Mouse (Mus musculus) CH12.LX (cell line): ENCODE measurements around the gene Gm4513. TPM values are rescaled to one million over a fixed set of nuclear protein-coding genes. Genes with fewer than 3 reads are reported as not detected.
"Not testable (repeated sequence)": the region's sequence is repeated elsewhere in the genome, so short reads cannot be mapped to it uniquely, and the experiment has no call there.

ENCODE experiments used
- DNase-seq: peaks from one replicate; pipeline ENCODE4 v3.0.0-alpha.2; 2013; ENCODE audit errors: extremely low read depth
- H3K27ac ChIP-seq: 2 replicates; pipeline ENCODE4 v1.5.1; 2012; ENCODE audit warnings: low read depth, mild to moderate bottlenecking, control low read depth, moderate library complexity; ENCODE audit not compliant: insufficient read depth
- H3K27me3 ChIP-seq: replicated peaks from 2 replicates; pipeline ENCODE3; 2012; ENCODE audit warnings: inconsistent platforms
- H3K36me3 ChIP-seq, 2 experiments: replicated peaks in 1 of 2; 2 replicates each; pipeline versions ENCODE3 to v1.6.1; 2012; ENCODE audit warnings: inconsistent platforms in 1 of 2, low read length in 1 of 2, mild to moderate bottlenecking in 1 of 2, mixed read lengths in 1 of 2, moderate library complexity in 1 of 2; ENCODE audit not compliant: control insufficient read depth in 1 of 2, insufficient read depth in 1 of 2
- H3K4me1 ChIP-seq, 2 experiments: 2 replicates each; pipeline ENCODE4 v1.6.1; 2012; ENCODE audit warnings: inconsistent platforms in 1 of 2, moderate library complexity in 1 of 2; ENCODE audit not compliant: insufficient read depth in 2 of 2, control insufficient read depth in 1 of 2
- H3K4me2 ChIP-seq: 2 replicates; pipeline ENCODE4 v1.6.1; 2012; ENCODE audit warnings: low read depth, mild to moderate bottlenecking, control low read depth; ENCODE audit not compliant: poor library complexity, insufficient read depth, severe bottlenecking
- H3K4me3 ChIP-seq, 3 experiments: fragments of 150-350 bp in 1 of 3; sonication (generic) in 1 of 3; replicated peaks in 1 of 3; 2 replicates each; pipeline versions ENCODE3 to v1.5.1; 2011 to 2012; ENCODE audit warnings: low read depth in 2 of 3, low read length in 2 of 3, mild to moderate bottlenecking in 2 of 3, moderate library complexity in 2 of 3, control low read depth in 1 of 3, improper control_type of control experiment in 1 of 3, inconsistent platforms in 1 of 3, mixed read lengths in 1 of 3; ENCODE audit not compliant: poor library complexity in 1 of 3
- H3K79me2 ChIP-seq: replicated peaks from 2 replicates; pipeline ENCODE4 v1.6.1; 2012; ENCODE audit warnings: mild to moderate bottlenecking, moderate library complexity; ENCODE audit not compliant: control insufficient read depth, poor library complexity, insufficient read depth, severe bottlenecking; ENCODE audit errors: extremely low read depth
- H3K9ac ChIP-seq: 2 replicates; pipeline ENCODE4 v1.6.1; 2012; ENCODE audit warnings: low read depth, mild to moderate bottlenecking, control low read depth, moderate library complexity; ENCODE audit not compliant: insufficient read depth
- H3K9me3 ChIP-seq: replicated peaks from 2 replicates; pipeline ENCODE3; 2012; ENCODE audit warnings: low read length, inconsistent platforms, mixed read lengths
- dilution Hi-C: fragments of 300-500 bp; cut with MboI; formaldehyde crosslinking; loops from 2 replicates; pipeline ENCODE4 v1.14.3; 2020; ENCODE audit warnings: low sequenced_read_pairs; ENCODE audit not compliant: extremely low pct_unique_long_range_greater_than_20kb, extremely low pct_ligation_motif_present
- in situ Hi-C: fragments of 300-500 bp; cut with MboI; formaldehyde crosslinking; loops from 3 replicates; pipeline ENCODE4 v1.14.3; 2019; ENCODE audit warnings: low sequenced_read_pairs, low pct_ligation_motif_present, low pct_unique_long_range_greater_than_20kb, mixed read lengths
- polyA plus RNA-seq: library from polyadenylated mRNA; unstranded; fragments of >175 nt; gene quantifications from 2 replicates; pipeline ENCODE4 v1.2.1, GENCODE M21; 2012; ENCODE audit warnings: low read depth; ENCODE audit not compliant: insufficient read length
- total RNA-seq, 2 experiments: library from RNA; depleted of rRNA; stranded (reverse); fragments of 300-350 nt in 1 of 2; fragments of >200 nt in 1 of 2; gene quantifications; 2 replicates each; pipeline ENCODE4 v1.2.3; 2012 to 2014

Gm4513 gene
- not detected in 2 replicates for total RNA-seq (2012; rRNA removed)
- total RNA-seq (2014; rRNA removed) = not detected in 2 replicates
- not detected in 2 replicates for polyA plus RNA-seq

DNA sequence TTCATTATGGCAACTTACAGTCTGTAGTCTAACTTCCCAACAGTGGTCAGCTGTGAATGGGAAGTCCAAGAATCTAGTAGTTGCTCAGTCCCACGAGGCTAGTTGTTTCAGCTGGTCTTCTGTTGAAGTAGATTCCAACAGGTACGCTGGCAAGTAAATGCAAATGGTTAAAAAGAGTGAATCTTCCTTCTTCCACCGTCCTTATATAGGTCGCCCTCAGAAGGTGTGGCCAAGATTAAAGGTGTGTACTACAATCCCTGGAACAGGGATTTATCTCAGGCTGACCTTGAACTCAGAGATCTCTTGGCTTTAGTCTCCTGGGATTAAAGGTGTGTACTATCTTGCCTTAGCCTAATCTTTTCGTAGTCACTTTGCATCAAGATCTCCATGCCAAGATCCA, at the start of gene Gm4513:
TSS of gene Gm4513 (minus strand) at position 101 of the 400 bp plus-strand sequence.
- H3K79me2 ChIP-seq = not testable (repeated sequence)

DNA sequence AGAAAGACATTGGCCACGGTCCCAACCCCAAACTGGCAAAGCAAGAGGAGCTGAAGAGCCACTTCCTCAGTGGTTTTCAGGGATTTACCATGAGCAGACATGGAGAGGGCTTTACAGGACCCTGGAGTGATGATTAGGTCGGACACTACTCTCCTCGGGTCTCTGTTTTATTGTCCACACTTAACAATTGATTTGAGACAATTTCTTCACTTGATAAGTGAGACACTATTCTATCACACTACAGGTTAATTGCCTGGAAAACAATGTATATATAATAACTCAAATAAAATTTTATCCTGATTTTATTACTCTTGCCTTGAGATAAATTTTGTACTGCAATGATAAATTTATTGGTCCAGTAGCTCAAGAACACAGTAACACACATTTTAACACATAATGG, 22.7 kb downstream of the Gm4513 start, which contains the start of gene Gm4141:
TSS of gene Gm4141 (minus strand) at position 101 of the 400 bp plus-strand sequence.
- H3K4me3 ChIP-seq, H3K4me1 ChIP-seq, DNase-seq, H3K27ac ChIP-seq, H3K27me3 ChIP-seq, H3K79me2 ChIP-seq, H3K4me2 ChIP-seq, H3K36me3 ChIP-seq, H3K9me3 ChIP-seq, dilution Hi-C loops, H3K9ac ChIP-seq, in situ Hi-C loops: not testable (repeated sequence)

More for the DNA sequence above, at the start of gene Gm4513:
- dilution Hi-C loops, H3K4me2 ChIP-seq, H3K9ac ChIP-seq, H3K27ac ChIP-seq, H3K36me3 ChIP-seq, H3K4me3 ChIP-seq, in situ Hi-C loops, H3K4me1 ChIP-seq, H3K9me3 ChIP-seq, H3K27me3 ChIP-seq, DNase-seq: not testable (repeated sequence)

DNA sequence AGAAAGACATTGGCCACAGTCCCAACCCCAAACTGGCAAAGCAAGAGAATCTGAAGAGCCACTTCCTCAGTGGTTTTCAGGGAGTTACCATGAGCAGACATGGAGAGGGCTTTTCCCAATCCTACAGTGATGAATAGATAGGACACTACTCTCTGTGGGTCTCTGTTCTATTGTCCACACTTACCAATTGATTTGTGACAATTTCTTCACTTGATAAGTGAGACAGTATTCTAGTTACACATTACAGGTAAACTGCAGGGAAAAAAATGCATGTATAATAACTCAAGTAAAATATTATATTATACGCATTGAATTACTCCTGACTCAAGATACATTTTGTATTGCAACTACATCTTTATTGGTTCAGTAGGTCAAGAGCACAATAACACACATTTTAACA, 53.2 kb downstream of the Gm4513 start, which contains the start of gene Gm5726:
TSS of gene Gm5726 (minus strand) at position 101 of the 400 bp plus-strand sequence.
- in situ Hi-C loops, H3K79me2 ChIP-seq, H3K9ac ChIP-seq, H3K27ac ChIP-seq, H3K4me2 ChIP-seq, H3K4me3 ChIP-seq, H3K4me1 ChIP-seq, H3K27me3 ChIP-seq, H3K9me3 ChIP-seq, dilution Hi-C loops, H3K36me3 ChIP-seq, DNase-seq: not testable (repeated sequence)

Other genes starting within 250 kb of the Gm4513 start
- gene Gm5728, start 223.6 kb downstream of the Gm4513 start, total RNA-seq (2012; rRNA removed) = not detected in 2 replicates
- gene Gm5728, start 223.6 kb downstream of the Gm4513 start, total RNA-seq (2014; rRNA removed) = not detected in 2 replicates
- gene Gm5728, start 223.6 kb downstream of the Gm4513 start, polyA plus RNA-seq = not detected in 2 replicates
- not detected in 2 replicates for gene Vmn1r100, start 181.1 kb downstream of the Gm4513 start, total RNA-seq (2012; rRNA removed)
- not detected in 2 replicates for gene Vmn1r100, start 181.1 kb downstream of the Gm4513 start, total RNA-seq (2014; rRNA removed)
- not detected in 2 replicates for gene Vmn1r100, start 181.1 kb downstream of the Gm4513 start, polyA plus RNA-seq
- not detected in 2 replicates for gene Vmn1r101, start 156.4 kb downstream of the Gm4513 start, total RNA-seq (2012; rRNA removed)
- not detected in 2 replicates for gene Vmn1r101, start 156.4 kb downstream of the Gm4513 start, total RNA-seq (2014; rRNA removed)
- not detected in 2 replicates for gene Vmn1r101, start 156.4 kb downstream of the Gm4513 start, polyA plus RNA-seq
- gene Gm10670, start 124.1 kb downstream of the Gm4513 start, total RNA-seq (2012; rRNA removed) = not detected in 2 replicates
- gene Gm10670, start 124.1 kb downstream of the Gm4513 start, total RNA-seq (2014; rRNA removed) = not detected in 2 replicates
- gene Gm10670, start 124.1 kb downstream of the Gm4513 start, polyA plus RNA-seq = not detected in 2 replicates
- gene Vmn1r103, start 88.5 kb downstream of the Gm4513 start, total RNA-seq (2012; rRNA removed) = not detected in 2 replicates
- gene Vmn1r103, start 88.5 kb downstream of the Gm4513 start, total RNA-seq (2014; rRNA removed) = not detected in 2 replicates
- gene Vmn1r103, start 88.5 kb downstream of the Gm4513 start, polyA plus RNA-seq = not detected in 2 replicates
- gene Vmn1r104, start 65.2 kb downstream of the Gm4513 start, total RNA-seq (2012; rRNA removed) = not detected in 2 replicates
- gene Vmn1r104, start 65.2 kb downstream of the Gm4513 start, total RNA-seq (2014; rRNA removed) = not detected in 2 replicates
- gene Vmn1r104, start 65.2 kb downstream of the Gm4513 start, polyA plus RNA-seq = not detected in 2 replicates
- not detected in 2 replicates for gene Gm5726, start 53.3 kb downstream of the Gm4513 start, total RNA-seq (2012; rRNA removed)
- not detected in 2 replicates for gene Gm5726, start 53.3 kb downstream of the Gm4513 start, total RNA-seq (2014; rRNA removed)
- gene Gm5726, start 53.3 kb downstream of the Gm4513 start, polyA plus RNA-seq = not detected in 2 replicates
- gene Gm4141, start 22.8 kb downstream of the Gm4513 start, total RNA-seq (2012; rRNA removed) = not detected in 2 replicates
- gene Gm4141, start 22.8 kb downstream of the Gm4513 start, total RNA-seq (2014; rRNA removed) = not detected in 2 replicates
- not detected in 2 replicates for gene Gm4141, start 22.8 kb downstream of the Gm4513 start, polyA plus RNA-seq
- gene Vmn1r107, start 69.9 kb upstream of the Gm4513 start, total RNA-seq (2012; rRNA removed) = not detected in 2 replicates
- gene Vmn1r107, start 69.9 kb upstream of the Gm4513 start, total RNA-seq (2014; rRNA removed) = not detected in 2 replicates
- not detected in 2 replicates for gene Vmn1r107, start 69.9 kb upstream of the Gm4513 start, polyA plus RNA-seq
- not detected in 2 replicates for gene Vmn1r111, start 104.2 kb upstream of the Gm4513 start, total RNA-seq (2012; rRNA removed)
- not detected in 2 replicates for gene Vmn1r111, start 104.2 kb upstream of the Gm4513 start, total RNA-seq (2014; rRNA removed)
- gene Vmn1r111, start 104.2 kb upstream of the Gm4513 start, polyA plus RNA-seq = not detected in 2 replicates
- gene Gm10668, start 131.6 kb upstream of the Gm4513 start, total RNA-seq (2012; rRNA removed) = not detected in 2 replicates
- gene Gm10668, start 131.6 kb upstream of the Gm4513 start, total RNA-seq (2014; rRNA removed) = not detected in 2 replicates
- not detected in 2 replicates for gene Gm10668, start 131.6 kb upstream of the Gm4513 start, polyA plus RNA-seq
- gene Vmn1r112, start 172.2 kb upstream of the Gm4513 start, total RNA-seq (2012; rRNA removed) = not detected in 2 replicates
- gene Vmn1r112, start 172.2 kb upstream of the Gm4513 start, total RNA-seq (2014; rRNA removed) = not detected in 2 replicates
- not detected in 2 replicates for gene Vmn1r112, start 172.2 kb upstream of the Gm4513 start, polyA plus RNA-seq
- gene Vmn1r113, start 188.3 kb upstream of the Gm4513 start, total RNA-seq (2012; rRNA removed) = not detected in 2 replicates
- not detected in 2 replicates for gene Vmn1r113, start 188.3 kb upstream of the Gm4513 start, total RNA-seq (2014; rRNA removed)
- gene Vmn1r113, start 188.3 kb upstream of the Gm4513 start, polyA plus RNA-seq = not detected in 2 replicates
- gene Vmn1r114, start 213.2 kb upstream of the Gm4513 start, total RNA-seq (2012; rRNA removed) = not detected in 2 replicates
- gene Vmn1r114, start 213.2 kb upstream of the Gm4513 start, total RNA-seq (2014; rRNA removed) = not detected in 2 replicates
- not detected in 2 replicates for gene Vmn1r114, start 213.2 kb upstream of the Gm4513 start, polyA plus RNA-seq
- not detected in 2 replicates for gene Vmn1r115, start 246.0 kb upstream of the Gm4513 start, total RNA-seq (2012; rRNA removed)
- not detected in 2 replicates for gene Vmn1r115, start 246.0 kb upstream of the Gm4513 start, total RNA-seq (2014; rRNA removed)
- gene Vmn1r115, start 246.0 kb upstream of the Gm4513 start, polyA plus RNA-seq = not detected in 2 replicates